Mouse (Mus musculus) testis, adult 2 months (tissue): ENCODE measurements at regions not wholly inside any gene's neighbourhood (a gene's known extent, or its start where the extent isn't known, plus 50 kb on each side); places are given as distances from the start of the nearest gene placed in this dataset.

Experiments used
- CTCF ChIP-seq: fragments of 200-500 bp; IDR thresholded peaks from 2 replicates; pipeline ENCODE4 v1.5.1; 2012; ENCODE audit warnings: low read depth, mild to moderate bottlenecking, inconsistent platforms, low read length, moderate library complexity; ENCODE audit not compliant: control insufficient read depth, insufficient read depth, insufficient replicate concordance
- POLR2A ChIP-seq: fragments of 200-500 bp; IDR thresholded peaks from 2 replicates; pipeline ENCODE4 v1.6.1; 2012; ENCODE audit warnings: low read depth, mild to moderate bottlenecking, inconsistent platforms, low read length, moderate library complexity; ENCODE audit not compliant: control insufficient read depth

GRCm38 (mm10) chr4:106053496-106053895 lies 262.5 kb upstream of the Usp24 start:
- TF ChIP-seq POLR2A, result no peak
- no peak for TF ChIP-seq CTCF
